Mouse (Mus musculus) urinary bladder, postnatal 36 days (tissue): ENCODE data around the gene Pard3b.
"Not testable (repeated sequence)": the region's sequence is repeated elsewhere in the genome, so short reads cannot be mapped to it uniquely, and the experiment has no call there.

Experiments used
- DNase-seq, 2 experiments: peaks; one replicate each; pipeline ENCODE4 v3.0.0; 2022; ENCODE audit warnings: low spot score in 2 of 2, mixed read lengths in 1 of 2

Pard3b gene

DNA sequence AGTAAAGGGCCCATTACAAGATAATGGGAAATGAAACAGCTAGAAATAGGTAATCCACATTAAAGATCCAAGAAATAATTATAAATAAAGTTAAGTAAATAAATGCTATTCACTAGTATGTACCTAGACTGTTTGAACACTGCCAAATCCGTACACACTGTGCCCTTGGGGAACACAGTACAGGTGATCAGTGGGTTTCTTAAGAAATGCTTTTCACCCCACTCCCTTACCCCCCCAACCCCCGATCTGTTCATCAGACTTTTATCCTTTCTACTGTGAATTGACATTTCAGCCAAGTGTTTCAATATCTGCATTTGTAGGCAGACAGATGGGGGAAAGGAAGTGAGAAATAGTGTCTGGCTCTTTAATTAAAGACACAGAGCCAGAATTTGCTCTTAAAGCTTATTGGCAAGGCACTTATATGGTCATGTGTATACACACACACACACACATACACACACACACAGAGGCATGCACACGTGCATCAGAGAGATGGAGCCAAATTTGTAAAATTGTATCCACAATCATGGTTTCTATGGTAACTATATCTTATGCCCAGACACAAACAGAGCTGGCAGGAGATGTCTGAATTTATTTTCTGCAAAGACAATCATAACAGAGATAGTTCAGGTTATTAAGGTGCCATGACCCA is 938.4 kb downstream of the Pard3b start:
- DNase-seq: no peak

DNA sequence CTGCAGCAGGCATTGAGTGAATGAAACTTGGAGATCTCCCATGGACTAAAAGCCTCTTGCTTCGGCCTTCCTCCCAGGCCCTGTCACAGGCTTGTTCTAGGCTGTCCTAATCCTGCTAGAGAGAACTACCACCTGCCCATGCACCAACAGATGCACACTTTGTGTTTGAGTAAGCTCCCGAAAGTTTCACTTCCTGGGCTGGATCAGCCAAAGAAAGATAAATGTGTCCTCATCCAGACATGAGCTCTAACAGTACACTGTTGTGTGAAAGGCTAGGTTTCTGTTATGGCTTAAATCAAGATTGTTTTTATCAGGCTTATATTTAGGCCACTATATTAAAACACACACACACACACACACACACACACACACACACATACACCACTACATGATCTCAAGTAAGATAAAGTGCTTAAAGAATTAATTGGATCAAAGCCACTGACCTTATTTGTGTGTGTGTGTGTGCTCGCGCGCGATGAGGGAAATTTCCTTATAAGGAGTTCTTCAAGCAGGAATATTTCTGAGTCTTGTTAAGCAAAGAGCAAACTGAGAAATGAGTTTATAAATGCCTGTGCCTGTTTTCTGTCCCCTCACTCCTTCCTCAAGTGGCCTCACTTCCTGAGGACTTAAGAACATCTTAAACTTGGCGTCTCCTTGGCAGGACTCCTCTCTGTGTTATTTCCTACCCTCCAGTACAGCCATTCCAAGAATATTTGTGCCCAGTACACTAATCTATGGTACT is 940.6 kb downstream of the Pard3b start:
- DNase-seq: peak in 1 of 2 experiments; percentile 2

DNA sequence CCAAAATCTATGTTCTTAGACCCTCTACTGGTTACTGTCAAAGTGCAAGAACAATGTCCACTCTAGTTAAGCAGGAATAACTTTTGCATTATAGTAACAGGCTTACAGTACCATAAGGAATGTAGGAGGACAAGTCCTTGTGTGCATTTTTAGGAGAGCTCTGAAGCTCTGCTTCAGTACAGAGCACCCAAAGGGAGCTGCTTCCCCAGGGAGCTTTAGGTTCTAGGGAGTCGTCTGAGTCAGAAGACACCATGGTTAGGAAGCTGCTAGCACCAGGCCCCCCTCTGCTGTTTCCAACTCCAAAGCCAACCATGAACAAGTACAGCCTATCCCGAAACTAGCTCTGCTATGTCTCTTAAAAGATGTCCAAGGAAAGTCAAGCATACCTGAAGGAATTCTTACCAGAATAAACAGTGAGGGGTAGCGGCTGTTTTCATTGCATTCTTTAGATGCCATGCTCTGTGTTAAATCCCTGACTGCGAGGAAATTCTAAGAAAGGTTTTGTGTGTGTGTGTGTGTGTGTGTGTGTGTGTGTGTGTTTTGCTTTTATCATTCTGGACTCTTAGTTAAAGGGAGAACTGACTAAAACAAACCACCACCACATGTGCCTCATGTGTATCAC is 941.8 kb downstream of the Pard3b start:
- DNase-seq: no peak

DNA sequence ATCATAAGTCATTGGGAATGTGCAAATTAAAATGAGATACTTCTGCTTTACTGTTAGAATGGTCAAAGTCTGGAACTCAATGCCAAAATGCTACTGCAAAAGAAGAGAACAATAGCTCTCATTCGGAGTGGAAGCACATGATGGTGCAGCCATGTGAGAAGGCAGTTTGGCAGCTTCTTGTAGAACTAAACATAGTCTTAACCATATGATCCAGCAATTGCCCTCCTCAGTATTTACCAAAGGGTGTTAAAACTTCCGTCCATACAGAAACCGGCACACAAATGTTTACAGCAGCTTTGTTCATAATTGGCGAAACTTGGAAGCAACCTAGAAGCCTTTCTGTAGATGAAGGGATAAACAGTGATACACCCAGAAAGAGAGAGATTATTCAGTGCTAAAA is 943.9 kb downstream of the Pard3b start:
- no peak for DNase-seq

DNA sequence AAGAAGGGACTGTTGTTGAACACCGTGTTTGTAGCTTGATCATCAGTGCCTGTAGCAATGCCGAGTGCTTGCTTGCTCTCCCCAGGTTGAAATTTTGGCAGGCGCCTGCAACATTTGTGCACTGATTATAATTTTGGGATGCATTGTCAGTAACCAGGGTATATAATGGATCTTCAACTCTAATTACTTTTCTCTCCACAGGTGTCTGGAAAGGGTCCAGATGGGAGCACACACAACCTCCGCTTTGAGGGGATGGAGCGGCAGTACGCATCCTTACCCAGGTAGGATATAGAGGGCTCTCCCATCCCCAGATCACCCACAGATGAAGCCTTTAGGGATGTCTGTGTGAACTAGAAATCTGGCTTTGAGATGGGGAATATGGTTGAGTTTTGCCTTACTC is 948.9 kb downstream of the Pard3b start:
- DNase-seq: no peak

DNA sequence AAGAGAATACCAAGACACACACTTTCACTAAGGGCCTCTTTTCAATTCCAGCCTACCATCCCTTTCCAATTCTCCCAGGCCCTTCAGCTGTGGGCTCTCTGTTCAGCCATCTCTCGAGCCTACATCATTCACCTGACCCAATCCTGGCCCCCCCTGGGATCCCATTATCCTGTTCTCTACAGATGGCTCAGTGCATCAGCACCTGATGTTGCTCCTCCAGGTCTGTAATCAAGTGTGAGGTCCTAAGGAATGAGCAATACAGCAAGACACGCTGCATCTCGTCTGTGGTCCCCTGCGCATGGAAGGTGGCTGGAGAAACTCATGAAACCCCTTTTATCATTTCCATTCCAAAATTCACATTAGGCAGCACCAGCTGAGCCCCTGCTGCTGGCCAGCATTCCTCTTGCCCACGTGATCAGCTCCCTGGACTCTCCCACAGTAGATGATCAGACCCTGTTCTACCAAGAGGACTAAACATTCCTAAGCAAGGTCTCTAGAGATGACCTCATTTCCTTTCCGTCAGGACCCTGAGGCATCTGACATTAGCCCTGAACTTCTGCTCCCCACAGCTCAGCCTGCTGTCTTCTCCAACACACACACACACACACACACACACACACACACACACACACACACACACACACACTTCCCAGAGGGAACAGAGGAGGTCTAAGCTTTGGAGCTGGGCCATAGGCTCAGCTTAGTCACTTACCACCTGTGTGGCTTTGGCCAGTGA is 952.8 kb downstream of the Pard3b start:
- no peak for DNase-seq

DNA sequence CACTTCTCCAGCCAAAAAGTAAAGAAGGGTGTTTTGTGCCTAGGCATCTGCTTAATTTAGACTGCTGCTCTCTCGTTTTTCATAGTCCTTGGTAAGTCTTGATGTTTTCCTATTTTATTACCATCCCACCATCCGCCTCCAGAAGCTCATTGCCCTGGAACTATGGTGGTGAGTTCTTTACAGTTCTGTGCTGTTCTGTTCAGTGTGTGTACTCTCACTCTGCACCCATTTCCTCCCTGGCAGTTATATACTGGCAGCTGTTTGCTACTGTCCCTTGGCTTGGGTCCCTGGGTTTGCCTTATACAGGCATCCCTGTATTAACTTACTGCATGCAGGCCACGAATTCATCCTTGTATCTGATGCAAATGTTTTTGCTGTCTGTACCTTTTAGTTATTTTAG is 956.8 kb downstream of the Pard3b start:
- DNase-seq: no peak

DNA sequence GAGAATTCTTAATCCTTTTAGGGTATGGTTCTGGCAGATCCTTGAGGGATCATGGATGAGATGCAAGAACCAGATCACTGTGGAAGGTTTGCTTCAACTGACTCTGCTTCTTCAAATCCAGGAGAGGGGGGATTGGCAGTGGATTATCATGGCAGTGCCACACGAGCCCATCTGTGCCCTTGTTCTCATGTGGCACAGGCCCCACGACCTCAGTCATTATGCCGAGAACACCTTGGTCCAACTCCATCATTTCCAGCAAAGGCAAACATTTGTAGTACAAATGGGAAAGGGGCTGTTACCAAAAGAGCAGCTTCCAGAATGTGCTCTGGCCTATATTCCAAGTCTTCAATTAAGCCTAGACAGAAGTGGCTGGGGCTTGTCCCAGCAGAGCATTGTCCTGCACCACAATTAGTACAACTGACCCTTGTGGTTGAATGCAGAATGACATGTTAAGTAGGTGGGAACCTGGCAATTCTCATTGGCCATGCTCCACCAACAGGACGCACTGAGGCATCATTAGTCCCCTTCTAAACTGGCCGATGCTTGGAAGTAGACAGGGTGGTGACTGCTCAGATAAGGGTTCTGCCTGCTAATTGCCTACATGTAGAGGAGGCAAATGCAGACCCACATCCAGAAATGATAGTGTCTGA is 959.3 kb downstream of the Pard3b start:
- no peak for DNase-seq

DNA sequence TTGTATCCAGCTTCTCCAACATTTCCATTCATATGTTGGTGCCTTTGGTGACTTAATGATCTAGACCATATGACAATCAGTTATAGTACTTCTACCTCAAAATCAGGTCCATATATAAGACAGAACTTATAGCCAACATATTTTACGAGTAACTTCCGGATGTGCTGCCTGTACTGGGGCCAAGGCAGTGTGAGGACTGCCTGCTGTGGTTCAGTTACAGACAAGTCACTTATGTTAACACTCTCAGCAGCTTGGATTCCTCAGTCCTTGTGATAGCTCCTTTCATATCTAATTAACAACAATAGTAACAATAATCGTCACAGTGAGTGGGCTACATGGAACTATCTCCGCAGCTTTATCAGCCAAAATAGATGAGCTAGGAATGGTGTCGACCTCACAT is 959.9 kb downstream of the Pard3b start:
- no peak for DNase-seq

DNA sequence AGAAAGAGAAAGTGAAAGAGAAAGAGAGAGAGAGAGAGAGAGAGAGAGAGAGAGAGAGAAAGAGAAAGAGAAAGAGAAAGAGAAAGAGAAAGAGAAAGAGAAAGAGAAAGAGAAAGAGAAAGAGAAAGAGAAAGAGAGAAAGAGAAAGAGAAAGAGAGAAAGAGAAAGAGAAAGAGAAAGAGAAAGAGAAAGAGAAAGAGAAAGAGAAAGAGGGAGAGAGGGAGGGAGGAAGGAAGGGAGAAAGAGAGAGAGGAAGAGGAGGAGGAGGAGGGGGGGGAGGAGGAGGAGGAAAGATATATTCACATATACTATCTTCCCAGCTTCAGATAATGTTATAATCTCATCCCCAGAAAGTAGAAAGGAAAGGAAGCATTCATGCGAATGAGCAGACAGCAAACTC is 966.0 kb downstream of the Pard3b start:
- not testable (repeated sequence) for DNase-seq

DNA sequence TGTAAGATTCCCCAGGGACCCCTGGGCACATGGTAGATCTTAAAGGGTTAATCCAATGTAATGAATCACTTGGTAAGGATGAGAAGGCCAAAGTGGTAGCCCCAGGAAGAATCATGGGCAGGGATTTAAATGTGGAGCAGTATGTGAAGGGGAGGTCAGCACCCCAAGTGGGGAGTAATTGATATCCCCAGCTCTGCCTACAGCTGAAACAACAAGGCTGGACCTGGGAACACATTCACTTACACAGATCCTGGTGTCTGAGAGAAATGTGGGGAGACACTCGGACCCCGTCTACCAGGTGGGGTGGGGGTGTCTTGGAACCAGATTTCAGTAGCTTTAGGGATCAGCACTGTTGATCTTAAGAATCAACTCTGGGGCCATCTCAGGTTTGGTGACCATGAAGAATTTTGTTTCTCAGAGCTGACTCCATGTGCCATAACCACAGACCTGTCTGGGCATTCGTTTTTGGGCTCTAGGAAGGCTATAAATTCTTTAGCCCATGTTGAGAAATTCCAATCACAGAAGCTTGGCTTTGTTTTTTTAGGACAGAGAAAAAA is 979.6 kb downstream of the Pard3b start:
- no peak for DNase-seq

DNA sequence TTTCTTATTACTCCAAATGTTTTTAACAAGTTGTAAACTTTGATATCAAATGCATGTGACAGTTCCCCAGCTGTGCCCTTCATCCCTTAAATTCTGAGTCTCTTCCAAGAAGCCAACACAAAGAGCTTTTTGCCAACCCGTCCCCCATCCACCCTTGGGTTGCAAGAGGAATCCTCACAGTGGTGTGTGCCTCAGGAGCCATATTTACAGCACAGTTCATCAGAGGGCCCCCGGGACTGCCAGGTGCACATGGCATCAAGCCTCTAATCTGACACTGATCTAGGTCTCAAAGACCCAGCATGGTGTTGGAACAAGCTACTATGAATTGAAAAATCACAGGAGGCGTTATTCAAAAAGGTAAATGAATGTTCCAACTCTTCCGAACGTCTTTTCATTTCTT is 980.8 kb downstream of the Pard3b start:
- no peak for DNase-seq

DNA sequence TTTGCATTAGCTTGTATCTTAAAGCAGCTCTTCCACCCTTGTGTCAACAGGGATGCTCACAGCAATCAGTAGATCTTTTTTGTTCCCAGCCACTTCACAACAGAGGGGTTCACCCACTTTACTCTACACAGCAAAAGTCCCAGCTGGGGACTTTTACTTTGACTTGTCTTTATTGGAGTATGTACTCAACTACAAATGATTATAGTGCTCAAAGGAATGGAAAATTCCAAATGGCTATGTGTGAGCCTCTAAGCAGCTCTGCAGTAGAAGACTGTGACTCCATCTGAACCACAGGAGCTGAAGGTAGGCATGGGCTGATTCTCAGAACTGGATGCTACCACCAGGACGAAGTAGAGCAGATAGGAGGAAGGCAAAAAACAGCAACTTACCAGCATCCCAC is 983.8 kb downstream of the Pard3b start:
- DNase-seq: no peak

DNA sequence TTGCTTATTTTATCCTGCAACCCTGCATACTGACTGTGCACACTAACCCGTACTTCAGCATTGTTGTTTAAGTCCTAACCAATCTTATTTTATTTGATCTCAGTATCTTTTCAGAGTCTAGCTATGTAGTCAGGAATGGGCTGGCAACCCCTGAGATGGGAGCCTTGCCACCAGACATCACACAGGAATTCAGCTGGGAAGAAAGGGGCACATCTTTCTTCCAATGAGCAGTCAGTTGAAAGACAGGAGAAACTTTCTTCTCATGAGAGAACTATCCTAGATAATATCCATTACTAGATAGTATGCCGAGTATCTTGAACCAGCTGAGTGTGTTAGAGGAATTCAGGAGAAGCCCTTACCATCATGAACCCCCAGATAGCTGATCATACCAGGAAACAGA is 985.5 kb downstream of the Pard3b start:
- DNase-seq: no peak

DNA sequence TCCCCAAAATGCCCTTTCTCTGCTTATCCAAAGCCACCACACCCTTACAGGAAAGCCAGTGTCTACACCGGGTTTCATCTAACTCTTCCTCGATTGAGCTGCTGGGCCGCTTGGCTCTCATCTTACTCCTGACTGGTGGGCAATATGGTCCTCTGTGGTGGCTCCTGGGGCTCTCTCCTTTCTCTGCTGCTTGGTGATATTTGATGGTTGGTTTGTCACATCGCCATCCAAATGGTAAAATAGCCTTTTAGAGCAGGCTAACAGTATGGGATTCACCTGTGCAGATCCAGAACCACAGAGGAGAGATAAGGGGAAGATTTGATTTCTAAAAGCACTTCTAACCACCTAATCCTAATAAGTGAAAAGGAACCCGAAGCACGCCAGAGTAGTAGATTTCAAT is 986.2 kb downstream of the Pard3b start:
- no peak for DNase-seq

DNA sequence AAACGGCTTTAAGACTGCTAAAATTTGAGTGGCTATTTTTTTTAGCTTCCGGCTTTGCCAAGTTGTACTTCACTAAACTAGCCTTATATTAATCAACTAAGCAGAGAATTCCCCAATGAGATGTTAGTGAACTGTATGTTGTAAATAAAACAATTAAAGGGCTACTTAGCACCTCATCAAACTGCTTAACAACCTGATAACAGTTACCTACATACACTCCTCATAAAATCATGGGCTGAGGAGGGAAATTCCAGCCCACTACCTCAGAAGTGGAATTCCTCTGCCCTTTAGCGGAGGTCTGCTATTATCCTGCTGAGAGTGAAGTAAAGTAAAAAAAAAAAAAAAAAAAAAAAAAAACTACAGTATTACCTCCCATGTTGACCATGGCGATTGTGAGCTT is 986.7 kb downstream of the Pard3b start:
- DNase-seq: no peak

DNA sequence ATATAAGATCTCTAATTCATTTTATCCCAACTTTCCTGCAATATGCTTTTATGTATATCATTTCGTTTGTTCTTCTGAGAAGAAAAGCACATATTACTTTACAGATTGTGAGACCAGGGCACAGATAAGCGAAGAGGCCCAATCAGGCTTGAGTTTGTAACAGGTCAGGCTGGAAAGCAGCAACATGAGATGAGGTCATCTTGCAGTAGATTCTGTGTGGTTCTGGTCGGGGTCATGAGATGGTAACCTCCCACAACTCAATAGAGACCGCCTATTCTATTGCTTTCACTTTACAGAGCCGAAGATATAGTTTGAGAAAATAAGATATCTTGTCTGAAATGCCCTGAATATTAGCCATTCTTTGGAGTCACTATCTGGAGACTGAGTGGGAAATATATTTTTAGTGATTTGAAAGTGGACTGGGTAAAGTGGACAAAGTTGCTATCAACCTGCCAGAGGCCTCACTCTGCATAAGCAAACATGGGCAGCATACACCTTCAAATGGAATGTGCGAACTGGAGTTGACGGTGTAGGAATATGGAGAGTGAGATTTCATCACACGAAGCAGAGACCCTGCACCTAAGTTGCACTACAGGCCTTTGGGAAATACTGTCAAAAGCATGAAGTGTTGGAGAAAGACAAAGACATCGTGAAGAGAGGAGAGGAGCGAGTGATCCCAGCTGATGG is 987.3 kb downstream of the Pard3b start:
- DNase-seq: no peak

DNA sequence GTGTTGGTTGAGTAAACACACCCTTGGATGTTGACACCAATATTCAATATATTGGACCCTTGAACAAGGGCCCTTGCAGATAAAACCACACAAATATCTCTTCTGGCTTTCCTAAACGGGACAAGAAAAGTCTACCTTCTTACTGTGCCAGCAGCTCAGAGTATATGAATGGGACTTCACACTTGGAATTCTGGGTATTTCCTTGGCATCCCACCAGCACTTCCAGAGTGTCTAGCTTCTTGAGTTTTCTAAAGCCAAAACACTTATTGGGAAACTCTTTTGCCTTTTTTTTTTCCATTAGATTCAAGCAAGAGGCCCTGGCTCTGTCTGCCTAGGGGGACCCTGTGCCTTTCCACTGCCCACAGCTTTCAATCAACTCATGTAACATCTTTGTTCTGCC is 991.3 kb downstream of the Pard3b start:
- peak in 1 of 2 experiments; percentile 14 for DNase-seq

DNA sequence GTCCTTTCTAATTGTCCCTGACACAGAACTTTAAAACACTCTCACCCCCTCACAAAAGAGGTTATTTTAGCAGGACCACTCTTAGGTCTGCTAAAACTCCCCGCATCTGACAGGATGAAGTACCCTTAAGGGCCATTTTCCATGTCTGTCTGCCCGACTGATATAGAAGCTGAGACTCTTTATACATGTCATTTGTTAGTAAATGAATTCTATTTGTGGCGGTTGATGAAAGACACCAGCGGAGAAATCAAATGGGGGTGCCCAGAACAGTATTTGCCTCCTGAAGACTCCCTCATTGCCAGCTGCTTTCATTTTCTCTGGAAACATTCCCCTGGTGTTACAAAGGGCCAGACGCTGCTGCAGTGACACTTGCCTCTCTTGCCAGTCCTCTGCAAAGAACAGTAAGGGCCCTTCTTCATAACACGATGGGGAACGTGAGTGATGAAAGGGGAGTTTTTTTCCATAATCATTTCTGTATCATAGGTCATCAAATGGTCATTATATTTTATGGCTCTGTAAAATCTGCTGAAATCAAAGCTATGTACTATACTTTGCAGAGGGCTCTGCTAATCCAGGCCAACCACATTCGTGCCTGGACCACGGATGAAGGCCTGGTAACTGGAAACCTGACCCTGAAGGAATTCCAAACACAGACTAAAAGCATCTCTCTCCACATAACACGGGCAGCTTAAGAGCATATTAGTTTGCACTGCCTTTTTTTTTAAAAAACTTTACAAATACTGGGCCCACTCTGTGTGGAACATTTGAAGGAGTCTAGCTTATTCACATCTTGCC is 993.1 kb downstream of the Pard3b start:
- DNase-seq: no peak

DNA sequence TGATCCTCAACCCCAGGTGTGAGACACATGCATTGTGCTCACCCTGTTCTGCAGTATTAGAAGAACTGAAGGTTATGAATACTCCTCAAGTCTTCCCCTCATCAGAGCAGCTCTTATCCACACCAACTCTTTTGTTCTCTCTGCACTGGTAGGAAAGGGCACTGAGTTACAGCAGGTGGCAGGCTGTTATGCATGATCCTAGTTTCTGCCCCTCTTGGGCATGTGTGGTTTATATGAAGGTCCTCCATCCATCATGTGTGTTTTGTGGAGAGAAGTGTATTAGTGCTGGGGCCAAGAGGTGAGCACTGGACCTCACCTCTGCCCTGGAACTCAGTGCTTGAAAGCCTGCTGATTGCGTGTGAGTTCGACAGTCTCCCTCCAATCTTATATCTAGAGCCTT is 994.3 kb downstream of the Pard3b start:
- no peak for DNase-seq
